Mouse (Mus musculus): ENCODE data around the gene Pdcd7.

The Pdcd7 gene

DNA sequence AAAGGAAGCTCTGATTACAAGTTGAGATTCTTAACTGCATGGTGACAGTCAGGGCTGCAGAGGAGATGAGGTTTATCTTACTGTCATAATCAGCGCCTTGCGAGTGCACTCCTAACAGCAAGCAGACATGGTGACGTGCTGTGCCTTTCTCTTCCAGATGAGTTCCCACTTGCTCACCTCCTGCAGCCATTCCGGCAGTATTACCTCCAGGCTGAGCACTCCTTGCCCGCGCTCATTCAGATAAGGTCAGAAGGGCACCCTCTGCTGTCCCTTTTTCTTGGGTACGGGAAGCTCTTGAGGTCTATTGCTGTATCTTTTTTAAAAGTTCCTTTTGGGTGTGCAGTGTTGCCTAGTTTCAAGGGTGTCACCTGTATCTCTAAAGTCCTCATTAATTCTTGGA is 10.7 kb downstream of the Pdcd7 start:
- in situ Hi-C loops (cut with MboI, MseI), result no loop called here

- in situ Hi-C loops (cut with MboI, MseI), result no loop called here
Measured at GRCm38 (mm10) chr9:65356971-65357370, 11.1 kb downstream of the Pdcd7 start.

- in situ Hi-C loops (cut with MboI, MseI), result no loop called here
Measured at GRCm38 (mm10) chr9:65358956-65359480, 13.1 kb downstream of the Pdcd7 start.

- in situ Hi-C loops (cut with MboI, MseI), result no loop called here
Measured at GRCm38 (mm10) chr9:65360641-65361448, 14.9 kb downstream of the Pdcd7 start, which contains the start of gene Ubap1l. Ubap1l (plus strand) TSS chr9:65361041.

GRCm38 (mm10) chr9:65363684-65364083 is 17.8 kb downstream of the Pdcd7 start:
- in situ Hi-C loops (cut with MboI, MseI), result no loop called here

DNA sequence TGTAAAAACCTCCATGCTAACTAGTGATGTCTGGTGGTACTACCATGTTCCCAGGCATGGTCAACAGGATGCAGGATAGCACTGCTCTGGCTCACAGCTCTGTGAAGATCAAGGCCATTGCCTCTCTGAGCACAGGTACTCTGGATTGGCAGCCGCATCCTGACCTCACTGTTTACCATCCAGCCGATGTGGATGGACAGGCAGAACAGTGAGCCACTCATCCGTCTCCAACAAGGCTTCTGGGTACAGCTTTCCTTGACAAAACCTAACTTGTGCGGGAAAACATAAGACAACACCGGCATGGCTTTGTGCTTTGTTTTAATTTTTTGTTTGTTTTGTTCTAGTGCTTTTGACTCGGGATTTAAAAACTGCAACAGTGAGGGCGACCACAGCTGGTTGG is 19.8 kb downstream of the Pdcd7 start:
- in situ Hi-C loops (cut with MboI, MseI), result no loop called here

- in situ Hi-C loops (cut with MboI, MseI), result no loop called here
Measured at GRCm38 (mm10) chr9:65371756-65372155, 25.9 kb downstream of the Pdcd7 start.

DNA sequence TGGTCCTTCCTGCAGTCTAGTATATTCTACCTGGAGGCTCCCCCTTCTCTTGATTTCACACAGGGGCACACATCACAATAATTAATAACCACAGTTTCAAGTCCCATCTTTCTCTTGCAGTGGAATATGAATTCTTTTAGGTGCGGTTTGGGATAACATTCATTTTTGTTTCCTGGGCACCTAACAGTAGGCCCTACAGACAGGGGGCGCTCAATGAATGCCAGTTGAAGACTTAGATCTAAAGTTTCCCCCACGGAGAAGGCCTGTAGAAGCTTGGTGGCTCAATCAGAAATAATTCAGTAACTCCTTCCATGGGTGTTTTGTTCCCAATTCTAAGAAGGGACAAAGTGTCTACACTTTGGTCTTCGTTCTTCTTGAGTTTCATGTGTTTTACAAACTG is 26.5 kb downstream of the Pdcd7 start:
- in situ Hi-C loops (cut with MboI, MseI), result no loop called here

DNA sequence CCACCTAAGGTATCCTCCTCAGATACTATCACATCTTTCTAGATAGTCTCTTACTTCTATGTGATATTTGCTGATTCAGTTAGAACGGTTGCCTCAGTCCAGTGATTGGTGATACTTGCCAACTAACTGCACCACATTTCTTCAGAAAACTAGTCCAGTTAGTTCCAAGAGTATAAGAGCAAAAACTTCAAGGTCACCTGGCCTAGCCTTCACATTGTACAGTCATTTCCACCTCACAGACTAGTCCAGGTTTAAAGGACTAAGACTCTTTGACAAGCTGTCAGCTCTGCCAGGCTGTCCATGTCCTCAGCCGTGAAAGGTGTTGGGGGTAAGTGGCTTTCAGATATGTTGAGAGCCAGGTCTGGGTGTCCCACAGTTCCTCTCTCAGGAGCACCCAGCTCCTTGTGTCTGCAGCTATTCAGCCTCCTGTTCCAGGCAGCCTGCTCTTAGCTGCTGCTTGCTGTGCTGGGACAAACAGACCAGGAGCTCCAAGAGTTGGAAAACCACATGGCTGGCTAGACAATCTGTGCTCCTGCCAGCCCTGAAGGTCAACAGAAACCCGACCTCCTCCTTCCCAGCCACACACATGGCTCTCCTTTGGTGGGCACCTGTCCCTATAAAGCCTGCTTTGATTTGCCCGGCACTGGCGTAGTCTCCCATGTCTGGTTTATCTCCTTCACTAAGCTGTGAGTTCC is 28.7 kb downstream of the Pdcd7 start:
- in situ Hi-C loops (cut with MboI, MseI), result no loop called here

DNA sequence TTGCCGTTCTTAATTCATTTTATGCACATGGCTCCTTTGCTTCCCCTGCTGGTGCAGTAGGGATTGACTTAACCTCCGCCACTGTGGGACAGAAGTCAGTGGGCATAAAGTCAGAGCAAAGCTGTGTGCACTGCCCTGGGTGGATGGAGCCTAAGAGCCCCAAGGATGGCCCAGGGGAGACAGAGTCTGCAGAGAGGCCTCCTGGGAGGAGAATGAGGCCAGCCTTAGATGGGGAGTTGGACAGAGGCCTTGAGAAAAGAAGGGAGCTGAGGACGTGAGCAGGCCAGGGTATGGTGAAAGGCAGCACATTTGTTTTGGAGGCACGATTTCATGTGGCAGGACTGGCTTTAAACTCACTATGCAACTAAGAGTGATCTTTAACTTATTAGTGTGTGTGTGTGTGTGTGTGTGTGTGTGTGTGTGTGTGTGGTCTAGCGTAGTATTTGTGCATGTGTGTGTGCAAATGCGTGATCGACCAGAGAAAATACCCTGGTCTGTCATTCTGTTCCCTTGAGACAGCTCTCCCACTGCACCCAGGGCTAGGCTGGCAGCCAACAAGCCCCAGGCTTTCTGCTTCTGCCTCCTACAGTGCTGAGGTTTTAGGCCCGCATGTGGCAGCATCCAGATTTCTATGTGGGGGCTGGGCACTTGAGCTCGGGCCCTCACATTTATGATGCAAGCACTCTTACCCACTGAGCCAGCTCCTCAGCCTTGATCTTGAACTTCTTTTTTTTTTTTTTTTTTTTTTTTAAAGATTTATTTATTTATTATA is 29.4 kb downstream of the Pdcd7 start:
- in situ Hi-C loops (cut with MboI, MseI), result no loop called here

- in situ Hi-C loops (cut with MboI, MseI), result no loop called here
Measured at GRCm38 (mm10) chr9:65381017-65381590, 35.2 kb downstream of the Pdcd7 start.

- in situ Hi-C loops (cut with MboI, MseI), result no loop called here
Measured at GRCm38 (mm10) chr9:65382031-65382750, 36.3 kb downstream of the Pdcd7 start.

DNA sequence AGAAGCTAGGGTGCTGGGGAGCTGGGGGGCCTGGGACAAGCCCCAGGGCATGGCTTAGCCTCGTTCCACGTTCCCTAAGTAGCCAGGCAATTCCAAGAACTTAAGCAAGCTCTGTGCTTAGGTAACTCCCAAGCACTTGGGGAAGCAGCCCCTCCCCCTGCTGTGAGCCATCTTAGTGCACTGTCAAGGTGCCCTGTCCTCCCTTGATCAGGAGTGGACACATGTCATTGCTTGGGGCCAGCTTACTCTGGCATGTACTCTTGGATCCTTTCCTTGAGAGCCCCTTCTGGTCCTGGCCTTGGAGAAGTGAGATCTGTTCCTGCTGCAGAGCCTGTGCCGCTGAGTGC is 36.8 kb downstream of the Pdcd7 start:
- in situ Hi-C loops (cut with MboI, MseI), result no loop called here

DNA sequence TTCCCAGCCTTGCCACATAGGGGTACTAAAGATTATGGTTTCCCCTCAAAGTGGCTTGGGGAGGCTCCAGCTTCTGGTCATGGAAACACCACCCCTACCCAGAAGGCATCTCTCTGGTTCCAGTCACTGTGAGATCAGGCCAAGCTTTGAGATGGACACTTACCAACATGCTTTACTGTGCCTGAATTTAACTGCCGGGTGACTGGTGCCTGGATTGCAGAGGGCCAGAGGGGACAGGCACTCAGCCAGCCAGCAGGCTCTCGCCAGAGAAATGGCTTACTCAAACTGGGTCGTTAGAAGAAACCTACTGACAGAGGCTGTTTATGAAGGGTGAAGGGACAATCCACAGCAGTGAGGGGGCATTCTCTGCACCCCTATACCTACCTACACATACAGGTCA is 38.4 kb downstream of the Pdcd7 start:
- in situ Hi-C loops (cut with MboI, MseI), result no loop called here

GRCm38 (mm10) chr9:65386373-65387140 is 40.7 kb downstream of the Pdcd7 start:
- in situ Hi-C loops (cut with MboI, MseI), result no loop called here

DNA sequence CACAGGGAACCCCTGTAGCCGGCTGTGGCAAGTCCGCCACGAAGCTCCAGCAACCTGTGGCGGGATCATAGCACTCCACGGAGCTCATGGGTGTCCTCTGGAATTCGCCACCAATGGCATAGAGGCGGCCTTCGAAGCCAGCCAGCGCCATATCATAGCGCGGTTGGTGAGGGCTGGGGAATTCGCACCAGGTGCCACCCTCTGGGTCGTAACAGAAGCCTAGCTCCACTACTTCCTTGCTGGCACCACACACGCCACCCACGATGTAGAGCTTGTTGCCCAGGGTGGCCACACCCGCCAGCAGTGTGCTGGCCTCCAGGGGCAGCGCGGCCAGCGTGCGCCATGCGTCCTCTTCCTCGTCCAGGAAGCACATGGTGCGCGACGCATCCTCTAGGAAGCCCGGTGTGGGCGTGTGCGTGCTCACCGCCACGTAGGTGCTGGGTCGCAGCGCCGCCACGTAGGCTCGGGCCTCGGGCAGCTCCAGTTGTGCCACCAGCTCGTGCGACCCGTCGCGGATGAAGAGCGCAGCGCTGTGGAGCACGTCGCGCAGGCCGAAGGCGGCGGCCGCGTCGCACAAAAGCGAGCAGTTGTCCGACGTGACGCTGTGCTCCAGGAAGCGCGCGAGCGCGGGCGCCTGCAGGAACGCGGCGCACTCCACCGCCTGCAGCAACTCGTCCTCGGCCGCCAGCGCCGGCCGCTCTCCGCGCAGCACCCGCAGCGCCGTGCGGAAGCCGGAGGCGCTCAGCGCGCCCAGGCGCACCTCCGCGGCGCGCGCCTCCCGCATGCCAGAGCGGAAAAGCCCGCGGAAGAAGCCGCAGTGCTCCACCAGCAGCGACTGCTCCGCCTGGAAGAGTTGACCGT is 45.1 kb downstream of the Pdcd7 start:
- in situ Hi-C loops (cut with MboI, MseI), result no loop called here

DNA sequence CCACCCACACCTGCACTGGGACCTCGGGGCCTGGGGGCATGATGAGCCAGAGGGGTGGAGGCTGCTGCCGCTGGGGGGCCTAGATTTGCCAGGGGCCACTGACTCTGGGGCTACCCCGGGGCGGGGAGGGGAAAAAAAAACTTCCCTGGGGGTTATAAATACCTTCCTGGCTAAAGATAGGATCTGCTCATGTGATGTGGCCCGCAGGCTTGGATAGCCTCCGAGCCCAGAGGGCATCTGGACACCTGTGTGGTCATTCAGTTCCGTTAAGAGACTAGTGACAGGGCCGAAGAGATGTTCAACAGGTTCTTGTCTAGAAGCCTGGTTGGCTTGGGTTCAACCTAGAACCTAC is 45.7 kb downstream of the Pdcd7 start, which contains the start of gene Kbtbd13:
Gene Kbtbd13 (minus strand): TSS at position 40 of the 352 bp plus-strand sequence.
- in situ Hi-C loops (cut with MboI, MseI), result no loop called here

DNA sequence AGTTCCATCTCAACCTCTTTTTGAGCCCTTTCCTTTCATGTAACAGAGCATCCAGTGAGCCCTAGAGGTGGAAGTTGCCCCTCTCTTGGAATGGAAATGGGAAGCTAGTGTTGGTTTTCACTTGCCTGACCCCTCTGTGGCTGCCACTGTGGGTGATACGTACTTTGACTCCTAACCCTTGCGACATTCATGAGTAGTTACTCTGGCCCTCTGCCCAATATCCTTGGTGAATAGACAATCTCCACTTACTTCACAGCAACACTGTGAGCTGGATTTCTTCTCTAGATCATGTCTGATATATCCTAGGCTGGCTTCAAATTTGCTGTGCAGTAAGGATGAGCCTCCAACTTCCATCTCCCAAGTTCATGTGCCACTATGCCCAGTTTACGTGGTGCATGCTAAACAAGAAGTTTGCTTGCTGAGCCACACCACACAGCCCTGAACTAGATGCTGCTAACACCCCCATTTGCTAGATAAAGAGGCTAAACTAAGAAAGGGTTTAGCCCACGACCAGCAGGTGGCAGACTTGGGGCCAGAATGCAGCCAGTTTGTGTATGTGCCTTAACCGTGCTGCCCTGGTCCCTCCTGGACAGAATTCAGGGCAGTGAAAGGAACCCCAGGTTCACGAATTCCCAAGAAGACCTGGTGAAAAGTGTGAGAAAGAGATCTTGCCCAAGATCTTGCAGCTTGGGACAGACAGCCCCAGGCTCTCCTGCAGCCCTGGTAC is 46.9 kb downstream of the Pdcd7 start:
- in situ Hi-C loops (cut with MboI, MseI), result no loop called here

GRCm38 (mm10) chr9:65393606-65394005 is 47.7 kb downstream of the Pdcd7 start:
- in situ Hi-C loops (cut with MboI, MseI), result no loop called here
